Mouse (Mus musculus) layer of hippocampus, adult 9-11 months (tissue): ENCODE results near the gene Smyd4.

Experiments used
- DNase-seq: peaks from one replicate; pipeline ENCODE4 v3.0.0; 2022

The Smyd4 gene

DNA sequence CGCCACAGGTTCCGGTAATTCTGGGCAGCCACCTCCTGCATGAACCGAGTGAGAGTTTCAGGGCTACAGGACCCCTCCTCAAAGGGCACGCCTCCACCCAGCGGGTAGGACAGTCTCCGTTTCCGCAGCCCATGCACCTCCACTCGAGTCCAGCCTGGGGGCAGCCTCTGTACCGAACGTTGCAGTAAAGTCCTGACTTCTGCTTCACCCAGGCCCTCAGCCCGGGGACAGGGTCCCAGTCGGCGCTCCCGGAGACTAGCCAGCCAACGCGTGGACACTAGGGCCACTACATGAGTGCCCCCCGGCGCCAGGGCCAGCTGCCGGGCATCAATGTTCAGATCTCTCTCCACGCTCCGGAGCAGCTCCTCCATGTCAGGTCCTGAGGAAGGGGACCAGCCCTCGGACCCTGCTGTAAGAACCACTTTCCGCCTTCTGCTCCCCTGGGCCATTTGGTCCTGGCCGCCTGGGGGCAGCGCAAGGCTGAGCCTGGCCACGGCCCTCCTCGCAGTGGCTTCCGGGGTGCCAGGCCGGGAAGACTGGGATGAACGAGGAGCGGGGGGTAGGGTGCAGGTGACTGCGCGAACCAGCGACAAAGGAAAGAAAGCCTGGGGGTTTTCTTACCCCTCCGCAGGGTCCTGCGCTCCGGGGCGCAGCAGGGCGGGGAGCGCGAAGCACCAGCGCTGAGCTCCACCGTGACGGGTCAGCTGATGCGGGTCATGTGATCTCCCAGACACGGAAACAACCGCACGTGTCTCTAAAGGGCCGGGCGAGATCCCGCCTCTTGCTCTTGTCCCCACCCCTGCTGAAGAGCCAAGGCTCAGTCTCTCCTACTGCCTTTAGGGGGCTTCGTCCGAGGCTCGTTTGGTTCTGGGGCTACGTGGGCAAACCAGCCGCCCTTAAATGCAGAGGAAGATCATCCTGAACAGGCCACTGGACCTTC, 106.0 kb downstream of the Smyd4 start, which contains the start of gene Wdr81:
TSS of gene Wdr81 (minus strand) at position 727 of the 940 bp plus-strand sequence.
- DNase-seq = peak; percentile 92
